Mouse (Mus musculus): ENCODE results near the gene Wars2. TPM values are rescaled to one million over a fixed set of nuclear protein-coding genes. Genes with fewer than 3 reads are reported as not detected.

Gene Wars2
- polyA plus RNA-seq, 1 experiment from 2014 or later, result 8.9 TPM

DNA sequence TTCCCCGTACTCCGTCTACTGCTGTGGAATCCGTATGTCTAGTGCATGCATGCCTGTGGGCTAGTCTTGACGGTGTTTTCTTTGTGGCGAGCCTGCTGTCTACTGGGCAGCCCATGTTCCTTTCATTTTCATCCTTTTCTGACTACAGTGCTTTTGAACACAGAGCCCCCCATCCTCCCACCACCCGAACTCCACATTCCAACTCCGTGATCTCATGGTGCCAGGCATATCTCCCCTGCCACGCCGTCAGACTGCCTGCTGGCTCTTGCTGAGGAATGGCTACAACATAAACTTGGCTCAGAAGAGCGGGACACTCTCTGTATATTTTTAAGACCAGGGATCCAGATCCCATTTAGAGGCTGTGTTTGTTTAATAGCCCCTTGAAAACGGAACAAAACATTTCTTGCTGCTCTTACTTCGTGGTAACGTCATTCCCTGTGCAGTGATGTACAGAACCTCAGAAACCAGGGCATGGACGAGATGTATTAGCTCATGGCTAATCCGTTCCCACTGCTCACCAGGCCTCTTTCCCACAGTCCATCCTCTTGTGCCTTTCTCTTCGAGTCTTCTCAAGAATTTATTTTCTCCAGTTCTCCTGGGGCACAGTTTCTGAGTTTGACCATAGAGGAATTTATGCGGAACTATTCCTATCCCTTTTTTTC is 42.6 kb downstream of the Wars2 start:
- no peak overlapping the region for H3K9ac ChIP-seq (replicated peaks; ENCODE audit: low read length)
- 84% methylated on average over 17 of the region's 17 CpGs for WGBS
- no peaks in the 10 kb centered on the region for H3K36me3 ChIP-seq (ENCODE audit: insufficient read depth, low read length)
- H3K27ac ChIP-seq (ENCODE audit: low read length), result no peak overlapping the region
- ATAC-seq (ENCODE audit: low FRiP score, low TSS enrichment), result no peak
- H3K4me3 ChIP-seq (ENCODE audit: low read length), result no peak overlapping the region
- no peaks in the 10 kb centered on the region for H3K9me3 ChIP-seq (ENCODE audit: low read length)
- no peaks in the 10 kb centered on the region for H3K4me1 ChIP-seq (ENCODE audit: insufficient read depth, low read length)
- no peaks in the 10 kb centered on the region for H3K27me3 ChIP-seq (ENCODE audit: insufficient read depth, low read length)
- no peak overlapping the region for H3K4me2 ChIP-seq (replicated peaks; ENCODE audit: low read depth, low read length)

DNA sequence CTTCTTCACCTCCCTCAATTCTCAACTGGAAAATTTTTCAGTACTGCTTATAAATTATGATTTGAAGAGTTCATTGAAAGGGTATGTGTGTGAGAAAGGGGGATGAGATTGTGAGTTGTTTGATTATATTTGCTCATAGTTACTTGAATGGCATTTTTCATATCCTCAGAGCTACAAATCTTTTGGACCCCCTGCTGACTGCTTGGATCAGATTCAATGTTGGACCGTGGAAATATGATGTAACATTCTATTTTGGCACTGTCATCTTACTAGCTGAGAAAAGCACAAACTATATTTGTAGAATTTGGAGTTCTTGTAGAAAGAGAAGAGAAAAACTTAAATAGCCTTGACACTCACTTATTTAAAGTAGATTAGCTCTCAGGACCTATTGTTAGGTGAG is 43.5 kb downstream of the Wars2 start:
- ATAC-seq (ENCODE audit: low FRiP score, low TSS enrichment), result no peak
- no peak overlapping the region for H3K9ac ChIP-seq (replicated peaks; ENCODE audit: low read length)
- H3K27me3 ChIP-seq (ENCODE audit: insufficient read depth, low read length), result no peaks in the 10 kb centered on the region
- H3K27ac ChIP-seq (ENCODE audit: low read length), result no peak overlapping the region
- WGBS, result 63% methylated on average over 1 of the region's 1 CpGs
- H3K36me3 ChIP-seq (ENCODE audit: insufficient read depth, low read length), result no peaks in the 10 kb centered on the region
- H3K4me3 ChIP-seq (ENCODE audit: low read length), result no peak overlapping the region
- H3K9me3 ChIP-seq (ENCODE audit: low read length), result no peaks in the 10 kb centered on the region
- H3K4me2 ChIP-seq (replicated peaks; ENCODE audit: low read depth, low read length), result no peak overlapping the region
- no peaks in the 10 kb centered on the region for H3K4me1 ChIP-seq (ENCODE audit: insufficient read depth, low read length)

- ATAC-seq (ENCODE audit: low FRiP score, low TSS enrichment), result no peak
- Histone ChIP-seq H3K27ac (ENCODE audit: low read length) (no peak overlapping the region), H3K4me2 (replicated peaks; ENCODE audit: low read depth, low read length) (no peak overlapping the region), H3K27me3 (ENCODE audit: insufficient read depth, low read length) (no peaks in the 10 kb centered on the region), H3K36me3 (ENCODE audit: insufficient read depth, low read length) (no peaks in the 10 kb centered on the region), H3K9ac (replicated peaks; ENCODE audit: low read length) (no peak overlapping the region), H3K4me1 (ENCODE audit: insufficient read depth, low read length) (no peaks in the 10 kb centered on the region), H3K4me3 (ENCODE audit: low read length) (no peak overlapping the region), H3K9me3 (ENCODE audit: low read length) (no peaks in the 10 kb centered on the region)
- 88% methylated on average over 1 of the region's 1 CpGs for WGBS
Observed at GRCm38 (mm10) chr3:99188097-99188496, 47.2 kb downstream of the Wars2 start.

- no peak for ATAC-seq (ENCODE audit: low FRiP score, low TSS enrichment)
Observed at GRCm38 (mm10) chr3:99193576-99193975, 52.7 kb downstream of the Wars2 start.

DNA sequence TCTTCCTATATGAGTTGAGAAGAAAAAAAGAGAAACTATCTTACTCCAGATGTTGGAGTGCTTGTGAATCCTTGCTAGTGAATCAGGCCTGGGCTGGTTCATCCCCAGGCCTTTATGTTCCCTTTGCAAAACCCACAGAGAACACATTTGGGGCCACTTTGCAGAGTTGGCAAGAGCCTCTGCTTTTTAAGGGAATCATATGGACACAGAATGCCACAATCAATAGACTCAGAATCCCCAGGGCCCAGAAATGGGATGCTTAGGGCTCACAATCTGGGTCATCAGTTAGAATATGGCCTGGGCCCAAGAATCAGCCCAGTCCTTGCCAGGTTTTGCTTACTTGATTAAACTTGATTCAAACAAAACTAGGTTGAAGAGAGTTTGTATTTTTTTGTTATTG is 62.5 kb downstream of the Wars2 start:
- no peak overlapping the region for H3K4me2 ChIP-seq (replicated peaks; ENCODE audit: low read depth, low read length)
- no peak for ATAC-seq (ENCODE audit: low FRiP score, low TSS enrichment)
- H3K4me1 ChIP-seq (ENCODE audit: insufficient read depth, low read length), result no peaks in the 10 kb centered on the region
- no peak overlapping the region for H3K9ac ChIP-seq (replicated peaks; ENCODE audit: low read length)
- H3K27ac ChIP-seq (ENCODE audit: low read length), result no peak overlapping the region
- H3K4me3 ChIP-seq (ENCODE audit: low read length), result no peak overlapping the region
- 0 out of 2 replicates have a peak, but pooled peaks cover 7% of the 10 kb centered on the region for H3K36me3 ChIP-seq (ENCODE audit: insufficient read depth, low read length)
- no peaks in the 10 kb centered on the region for H3K27me3 ChIP-seq (ENCODE audit: insufficient read depth, low read length)
- no peaks in the 10 kb centered on the region for H3K9me3 ChIP-seq (ENCODE audit: low read length)

More at GRCm38 (mm10) chr3:99193576-99193975, 52.7 kb downstream of the Wars2 start:
- Histone ChIP-seq H3K9ac (replicated peaks; ENCODE audit: low read length) (no peak overlapping the region), H3K27me3 (ENCODE audit: insufficient read depth, low read length) (no peaks in the 10 kb centered on the region), H3K4me3 (ENCODE audit: low read length) (no peak overlapping the region), H3K4me1 (ENCODE audit: insufficient read depth, low read length) (no peaks in the 10 kb centered on the region), H3K27ac (ENCODE audit: low read length) (no peak overlapping the region), H3K9me3 (ENCODE audit: low read length) (no peaks in the 10 kb centered on the region), H3K36me3 (ENCODE audit: insufficient read depth, low read length) (no peaks in the 10 kb centered on the region), H3K4me2 (replicated peaks; ENCODE audit: low read depth, low read length) (no peak overlapping the region)
- WGBS, result 87% methylated on average over 4 of the region's 4 CpGs

DNA sequence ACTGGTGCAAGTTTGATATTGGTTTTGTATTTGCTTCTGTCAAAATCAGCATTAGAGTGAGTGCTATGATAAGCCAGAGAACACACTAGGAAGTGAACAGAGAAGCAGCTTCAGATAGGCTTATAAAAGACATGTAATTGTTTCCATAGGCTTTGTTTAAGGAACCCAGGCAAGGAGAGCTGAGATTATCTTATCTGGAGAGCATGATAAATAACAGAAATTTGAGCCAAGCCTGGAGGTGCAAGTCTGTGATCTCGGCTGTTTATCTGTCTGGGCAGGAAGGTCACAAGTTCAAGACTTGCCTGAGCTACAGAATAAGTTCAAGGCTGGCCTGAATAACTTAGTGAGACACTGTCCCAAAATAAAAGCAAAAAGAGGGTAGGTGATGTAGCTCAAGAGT is 67.5 kb downstream of the Wars2 start:
- no peaks in the 10 kb centered on the region for H3K9me3 ChIP-seq (ENCODE audit: low read length)
- 22% methylated on average over 1 of the region's 1 CpGs for WGBS
- peaks cover 6% of the 10 kb centered on the region; the same call in 1 of the 2 replicates for H3K4me1 ChIP-seq (ENCODE audit: insufficient read depth, low read length)
- no peak overlapping the region for H3K4me2 ChIP-seq (replicated peaks; ENCODE audit: low read depth, low read length)
- H3K36me3 ChIP-seq (ENCODE audit: insufficient read depth, low read length), result no peaks in the 10 kb centered on the region
- H3K4me3 ChIP-seq (ENCODE audit: low read length), result no peak overlapping the region
- H3K27me3 ChIP-seq (ENCODE audit: insufficient read depth, low read length), result no peaks in the 10 kb centered on the region
- no peak for ATAC-seq (ENCODE audit: low FRiP score, low TSS enrichment)
- H3K9ac ChIP-seq (replicated peaks; ENCODE audit: low read length), result no peak overlapping the region
- no peak overlapping the region for H3K27ac ChIP-seq (ENCODE audit: low read length)

- Histone ChIP-seq H3K9me3 (ENCODE audit: low read length) (no peaks in the 10 kb centered on the region), H3K9ac (replicated peaks; ENCODE audit: low read length) (no peak overlapping the region), H3K4me3 (ENCODE audit: low read length) (no peak overlapping the region), H3K36me3 (ENCODE audit: insufficient read depth, low read length) (peaks cover 4% of the 10 kb centered on the region; the same call in 1 of the 2 replicates), H3K4me2 (replicated peaks; ENCODE audit: low read depth, low read length) (no peak overlapping the region), H3K27me3 (ENCODE audit: insufficient read depth, low read length) (no peaks in the 10 kb centered on the region), H3K27ac (ENCODE audit: low read length) (no peak overlapping the region), H3K4me1 (ENCODE audit: insufficient read depth, low read length) (peaks cover 6% of the 10 kb centered on the region; the same call in 1 of the 2 replicates)
- ATAC-seq (ENCODE audit: low FRiP score, low TSS enrichment), result no peak
- WGBS, result 27% methylated on average over 14 of the region's 14 CpGs
Observed at GRCm38 (mm10) chr3:99211105-99211698, 70.3 kb downstream of the Wars2 start.

GRCm38 (mm10) chr3:99227807-99228206 is 86.9 kb downstream of the Wars2 start:
- Histone ChIP-seq H3K4me1 (ENCODE audit: insufficient read depth, low read length) (no peaks in the 10 kb centered on the region), H3K27me3 (ENCODE audit: insufficient read depth, low read length) (peaks cover 5% of the 10 kb centered on the region; the same call in 1 of the 2 replicates), H3K4me2 (replicated peaks; ENCODE audit: low read depth, low read length) (no peak overlapping the region), H3K9me3 (ENCODE audit: low read length) (no peaks in the 10 kb centered on the region), H3K9ac (replicated peaks; ENCODE audit: low read length) (no peak overlapping the region), H3K36me3 (ENCODE audit: insufficient read depth, low read length) (no peaks in the 10 kb centered on the region), H3K27ac (ENCODE audit: low read length) (no peak overlapping the region), H3K4me3 (ENCODE audit: low read length) (no peak overlapping the region)
- WGBS, result 80% methylated on average over 2 of the region's 2 CpGs
- no peak for ATAC-seq (ENCODE audit: low FRiP score, low TSS enrichment)

DNA sequence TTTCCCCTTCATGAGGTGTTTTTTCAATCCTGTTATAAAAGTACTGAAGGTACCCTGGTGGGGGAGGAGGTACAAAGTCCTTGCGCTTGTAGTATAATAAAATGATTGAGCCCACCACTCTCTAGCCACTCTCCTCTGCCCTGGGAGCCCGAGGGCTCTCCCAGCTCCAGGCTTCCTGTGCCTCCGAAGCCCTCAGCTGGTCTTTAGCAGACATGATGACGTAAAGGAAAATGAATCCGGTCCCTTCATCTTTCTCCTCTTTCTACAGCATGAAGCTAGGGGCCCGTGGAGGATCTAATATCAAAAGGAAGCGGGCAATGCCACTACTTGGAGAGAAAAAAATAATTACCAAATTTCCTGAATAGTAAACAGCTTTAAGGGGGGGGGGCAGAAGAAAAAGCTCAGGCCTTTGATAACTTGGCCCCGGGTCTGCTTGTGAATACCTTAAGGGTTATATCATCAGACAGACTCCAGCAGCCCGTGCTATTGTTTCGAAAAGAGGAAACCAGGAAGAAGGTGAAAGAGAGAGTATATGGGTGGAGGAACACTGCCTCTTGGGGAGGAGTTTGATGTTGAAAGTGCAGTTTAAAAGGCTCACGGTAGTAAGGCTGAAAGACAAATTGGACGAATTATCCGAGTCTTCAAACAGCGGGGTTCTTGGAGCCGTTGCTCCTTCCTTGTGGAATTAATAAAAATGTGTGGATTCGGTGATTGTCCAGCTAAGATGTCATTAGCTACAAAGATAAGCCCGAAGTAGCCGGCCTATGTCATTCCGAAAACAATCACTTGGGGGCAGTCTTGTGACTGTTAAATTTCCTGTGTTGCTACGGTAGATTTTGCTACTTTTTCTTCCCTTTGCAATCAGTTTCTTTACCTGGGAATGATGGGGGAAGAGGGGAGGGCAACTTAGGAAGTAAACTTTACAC is 92.8 kb downstream of the Wars2 start:
- peaks cover 56% of the 10 kb centered on the region for H3K27me3 ChIP-seq (ENCODE audit: insufficient read depth, low read length)
- 2% methylated on average over 20 of the region's 20 CpGs for WGBS
- no peak overlapping the region for H3K9ac ChIP-seq (replicated peaks; ENCODE audit: low read length)
- no peak overlapping the region for H3K27ac ChIP-seq (ENCODE audit: low read length)
- no peaks in the 10 kb centered on the region for H3K36me3 ChIP-seq (ENCODE audit: insufficient read depth, low read length)
- ATAC-seq (ENCODE audit: low FRiP score, low TSS enrichment), result no peak
- H3K4me1 ChIP-seq (ENCODE audit: insufficient read depth, low read length), result peaks cover 4% of the 10 kb centered on the region; the same call in 1 of the 2 replicates
- H3K4me3 ChIP-seq (ENCODE audit: low read length), result peak overlapping the region; percentile 23; the same call in 1 of the 2 replicates
- no peaks in the 10 kb centered on the region for H3K9me3 ChIP-seq (ENCODE audit: low read length)
- H3K4me2 ChIP-seq (replicated peaks; ENCODE audit: low read depth, low read length), result peak overlapping the region; percentile 41

All from kidney, embryonic 16.5 days (tissue).